Mouse (Mus musculus): ENCODE results near the gene Prkd2.

GRCm38 (mm10) chr7:16906281-16906680 lies 63.6 kb downstream of the Prkd2 start, which contains the start of gene Ptgir:
- TF ChIP-seq POLR2A (IDR thresholded peaks at IDR 0.05; ENCODE audit: insufficient read depth, low read depth, low read length) (no peak), CTCF (IDR thresholded peaks at IDR 0.05; ENCODE audit: insufficient read depth, low read depth, low read length) (no peak)
